Mouse (Mus musculus) MEL (cell line): Measurements from ENCODE around the gene Traf3.

Experiments used
- NRF1 ChIP-seq: IDR thresholded peaks from 2 replicates; pipeline ENCODE4 v1.6.1; 2014; ENCODE audit warnings: low read depth, mild to moderate bottlenecking, inconsistent platforms, low read length, improper control_type of control experiment, moderate library complexity; ENCODE audit not compliant: poor library complexity, insufficient read depth, severe bottlenecking
- POLR2A ChIP-seq, 2 experiments: IDR thresholded peaks; 2 replicates each; pipeline ENCODE4 v1.6.1; 2011 to 2012; ENCODE audit warnings: low read length in 2 of 2, mild to moderate bottlenecking in 2 of 2, control low read depth in 1 of 2, improper control_type of control experiment in 1 of 2, low read depth in 1 of 2, moderate library complexity in 1 of 2; ENCODE audit not compliant: control insufficient read depth in 1 of 2, insufficient read depth in 1 of 2, poor library complexity in 1 of 2
- POLR2AphosphoS5 ChIP-seq: IDR thresholded peaks from 2 replicates; pipeline ENCODE4 v1.6.1; 2012; ENCODE audit warnings: low read depth, borderline replicate concordance, mild to moderate bottlenecking, inconsistent platforms, low read length, moderate library complexity, mixed read lengths

GRCm38 (mm10) chr12:111309931-111310330, 143.8 kb downstream of the Traf3 start:
- TF ChIP-seq POLR2A (IDR thresholded peaks at IDR 0.05; ENCODE audit: control insufficient read depth in 1 of 2, insufficient read depth in 1 of 2, low read depth in 1 of 2, low read length in 2 of 2, poor library complexity in 1 of 2): no peak
- TF ChIP-seq NRF1: no peak
- no peak for TF ChIP-seq POLR2AphosphoS5
